Mouse (Mus musculus) myocyte (in vitro differentiated cells): ENCODE measurements at regions not wholly inside any gene's neighbourhood (a gene's known extent, or its start where the extent isn't known, plus 50 kb on each side); places are given as distances from the start of the nearest gene placed in this dataset.

Source experiments
- H3K27me3 ChIP-seq: one replicate; pipeline ENCODE4 v1.6.1; 2011; ENCODE audit not compliant: control insufficient read depth, insufficient read depth, insufficient read length
- H3K36me3 ChIP-seq: one replicate; pipeline ENCODE4 v1.6.1; 2011; ENCODE audit not compliant: control insufficient read depth, insufficient read depth
- H3K4me2 ChIP-seq: one replicate; pipeline ENCODE4 v1.6.1; 2011; ENCODE audit warnings: low read depth, control low read depth
- H3K4me3 ChIP-seq: one replicate; pipeline ENCODE4 v1.5.1; 2011; ENCODE audit warnings: mild to moderate bottlenecking, control low read depth, moderate library complexity
- H3K79me2 ChIP-seq: one replicate; pipeline ENCODE4 v1.6.1; 2011; ENCODE audit not compliant: control insufficient read depth, insufficient read depth
- H3ac ChIP-seq: one replicate; pipeline ENCODE4 v1.6.1; 2011; ENCODE audit not compliant: control insufficient read depth, insufficient read length
- CEBPB ChIP-seq: IDR thresholded peaks from 2 replicates; pipeline ENCODE4 v1.6.1; 2011; ENCODE audit warnings: mild to moderate bottlenecking, moderate library complexity; ENCODE audit not compliant: poor library complexity, insufficient read depth, severe bottlenecking
- E2F4 ChIP-seq: IDR thresholded peaks from one replicate; pipeline ENCODE4 v1.6.1; 2011; ENCODE audit warnings: mild to moderate bottlenecking, control low read depth, moderate library complexity; ENCODE audit not compliant: insufficient read depth
- MAX ChIP-seq: IDR thresholded peaks from one replicate; pipeline ENCODE4 v1.6.1; 2011; ENCODE audit warnings: low read depth, mild to moderate bottlenecking, control low read depth
- MYOD1 ChIP-seq, 3 experiments: IDR thresholded peaks; one replicate each; pipeline ENCODE4 v1.6.1; 2011; ENCODE audit warnings: control low read depth in 2 of 3, low read depth in 2 of 3, mild to moderate bottlenecking in 2 of 3, moderate library complexity in 1 of 3; ENCODE audit not compliant: insufficient read length in 2 of 3, control insufficient read depth in 1 of 3
- MYOG ChIP-seq, 3 experiments: IDR thresholded peaks; one replicate each; pipeline ENCODE4 v1.6.1; 2011; ENCODE audit warnings: control low read depth in 2 of 3, low read depth in 2 of 3, mild to moderate bottlenecking in 2 of 3; ENCODE audit not compliant: insufficient read length in 2 of 3, control insufficient read depth in 1 of 3, insufficient read depth in 1 of 3
- POLR2A ChIP-seq: IDR thresholded peaks from one replicate; pipeline ENCODE4 v1.6.1; 2011; ENCODE audit warnings: low read depth, mild to moderate bottlenecking, control low read depth, moderate library complexity; ENCODE audit not compliant: insufficient read length
- POLR2AphosphoS2 ChIP-seq: IDR thresholded peaks from one replicate; pipeline ENCODE4 v1.6.1; 2011; ENCODE audit warnings: low read depth, control low read depth; ENCODE audit not compliant: insufficient read length
- REST ChIP-seq: IDR thresholded peaks from one replicate; pipeline ENCODE4 v1.6.1; 2011; ENCODE audit warnings: mild to moderate bottlenecking, control low read depth, moderate library complexity; ENCODE audit not compliant: insufficient read depth, insufficient read length
- SRF ChIP-seq: IDR thresholded peaks from one replicate; pipeline ENCODE4 v1.6.1; 2011; ENCODE audit warnings: low read depth; ENCODE audit not compliant: control insufficient read depth, insufficient read length
- TCF12 ChIP-seq: IDR thresholded peaks from one replicate; pipeline ENCODE4 v1.6.1; 2011; ENCODE audit warnings: mild to moderate bottlenecking, control low read depth; ENCODE audit not compliant: poor library complexity, insufficient read depth, severe bottlenecking
- TCF3 ChIP-seq: IDR thresholded peaks from one replicate; pipeline ENCODE4 v1.6.1; 2011; ENCODE audit warnings: low read depth, control low read depth; ENCODE audit not compliant: insufficient read length
- USF1 ChIP-seq: IDR thresholded peaks from one replicate; pipeline ENCODE4 v1.6.1; 2011; ENCODE audit warnings: low read depth, mild to moderate bottlenecking, control low read depth, moderate library complexity

DNA sequence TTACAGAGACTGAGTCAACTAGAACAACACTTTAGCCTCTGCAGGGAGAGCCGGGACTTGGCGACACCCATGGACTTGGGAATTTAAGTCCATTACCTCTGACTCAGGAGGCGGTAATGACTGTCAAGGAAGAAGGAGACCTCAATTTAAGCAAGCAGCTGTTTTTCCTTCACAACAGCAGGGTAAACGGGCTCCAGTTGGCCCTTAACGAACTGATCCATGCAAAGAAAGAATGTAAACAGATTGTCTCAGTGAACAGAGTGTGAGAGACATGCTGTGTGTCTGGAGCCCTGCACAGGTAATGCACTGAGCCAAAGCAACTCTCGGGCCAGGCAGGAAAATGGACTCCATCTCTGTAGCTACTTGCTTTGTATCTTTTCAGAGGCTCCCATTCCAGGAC is 98.5 kb upstream of the Maf start:
- Histone ChIP-seq H3K36me3 (no peaks in the 10 kb centered on the region), H3K79me2 (no peaks in the 10 kb centered on the region), H3K27me3 (no peaks in the 10 kb centered on the region), H3K4me3 (no peak overlapping the region), H3ac (no peak overlapping the region), H3K4me2 (peak overlapping the region; percentile 57)
- no peak for TF ChIP-seq TCF3
- peak; percentile 2 for TF ChIP-seq TCF12
- TF ChIP-seq MYOD1 (IDR thresholded peaks at IDR 0.05; ENCODE audit: control insufficient read depth in 1 of 3, insufficient read length in 2 of 3, low read depth in 2 of 3), result peak in 2 of 3 experiments; percentile 35 to 36

DNA sequence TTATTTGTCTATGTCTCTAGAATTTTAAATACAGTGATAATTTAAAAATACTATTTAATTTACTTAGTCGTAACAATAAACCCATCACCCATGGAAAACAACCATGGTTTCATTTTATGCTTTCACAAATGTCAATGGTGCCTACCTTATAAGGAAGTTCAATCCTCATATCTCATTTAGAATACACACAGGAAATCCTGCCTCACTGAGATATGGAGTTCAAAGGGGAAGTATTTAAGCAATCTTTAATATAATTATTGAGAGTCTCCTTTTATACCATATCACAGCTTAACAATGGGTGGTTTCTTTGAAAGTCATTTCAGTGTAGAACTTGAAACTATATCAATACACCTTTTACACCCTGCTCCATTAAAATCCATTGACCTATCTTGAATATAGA is 86.0 kb upstream of the Maf start:
- TF ChIP-seq MYOD1 (IDR thresholded peaks at IDR 0.05; ENCODE audit: control insufficient read depth in 1 of 3, insufficient read length in 2 of 3, low read depth in 2 of 3), result no peak
- no peak for TF ChIP-seq POLR2AphosphoS2
- no peak for TF ChIP-seq CEBPB
- Histone ChIP-seq H3K27me3 (no peaks in the 10 kb centered on the region), H3K4me2 (no peak overlapping the region), H3K79me2 (no peaks in the 10 kb centered on the region), H3K36me3 (no peaks in the 10 kb centered on the region), H3ac (no peak overlapping the region), H3K4me3 (no peak overlapping the region)

DNA sequence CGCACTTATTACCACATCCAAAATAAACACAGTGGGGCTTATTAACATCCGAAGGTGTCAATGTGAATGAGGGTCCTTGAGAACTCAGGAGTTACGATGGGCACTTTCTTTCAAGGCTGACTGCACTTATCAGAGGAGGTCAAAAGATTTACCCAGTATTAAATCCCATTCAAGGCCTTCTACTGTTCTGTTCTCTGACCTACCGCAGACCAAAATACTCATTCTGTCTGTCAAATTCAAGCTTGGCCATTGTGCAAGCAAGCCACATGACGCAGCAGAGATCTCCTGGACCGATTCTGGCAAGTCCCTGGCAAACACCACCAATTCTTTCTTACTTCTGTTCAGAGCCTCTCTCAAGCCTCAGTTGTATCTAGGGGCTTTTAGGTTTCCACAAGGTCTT is 80.8 kb upstream of the Maf start:
- TF ChIP-seq E2F4 (no peak), MYOG (IDR thresholded peaks at IDR 0.05; ENCODE audit: control insufficient read depth in 1 of 3, insufficient read depth in 1 of 3, insufficient read length in 2 of 3, low read depth in 2 of 3) (no peak), POLR2AphosphoS2 (no peak)
- no peak overlapping the region for H3K4me3 ChIP-seq
- no peaks in the 10 kb centered on the region for H3K36me3 ChIP-seq
- H3K27me3 ChIP-seq, result no peaks in the 10 kb centered on the region
- no peak overlapping the region for H3K4me2 ChIP-seq
- no peak overlapping the region for H3ac ChIP-seq
- H3K79me2 ChIP-seq, result no peaks in the 10 kb centered on the region

DNA sequence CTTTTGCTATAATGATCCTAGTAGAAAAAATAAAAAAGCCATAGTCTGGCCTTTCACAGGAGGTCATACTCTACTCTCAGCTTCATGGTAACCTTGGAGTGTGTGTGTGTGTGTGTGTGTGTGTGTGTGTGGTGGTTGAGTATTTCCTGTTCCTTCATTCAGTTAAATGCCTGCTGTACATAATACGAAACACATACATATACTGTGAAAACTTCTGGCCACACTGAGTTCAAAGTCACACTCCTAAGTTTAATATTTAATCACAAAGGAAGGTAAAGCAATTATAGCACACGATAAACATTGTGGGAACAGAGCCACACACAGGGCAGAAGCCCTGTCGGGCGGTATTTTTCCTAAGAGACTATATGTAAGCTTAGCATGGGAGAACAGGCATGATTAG is 78.6 kb upstream of the Maf start:
- H3K4me3 ChIP-seq, result no peak overlapping the region
- H3K36me3 ChIP-seq, result no peaks in the 10 kb centered on the region
- H3K79me2 ChIP-seq, result no peaks in the 10 kb centered on the region
- no peak for TF ChIP-seq REST
- no peak for TF ChIP-seq TCF12
- no peak for TF ChIP-seq SRF
- TF ChIP-seq MYOD1 (IDR thresholded peaks at IDR 0.05; ENCODE audit: control insufficient read depth in 1 of 3, insufficient read length in 2 of 3, low read depth in 2 of 3), result no peak
- TF ChIP-seq MAX, result no peak
- no peak for TF ChIP-seq POLR2A
- no peak overlapping the region for H3K4me2 ChIP-seq
- H3ac ChIP-seq, result no peak overlapping the region
- H3K27me3 ChIP-seq, result no peaks in the 10 kb centered on the region

DNA sequence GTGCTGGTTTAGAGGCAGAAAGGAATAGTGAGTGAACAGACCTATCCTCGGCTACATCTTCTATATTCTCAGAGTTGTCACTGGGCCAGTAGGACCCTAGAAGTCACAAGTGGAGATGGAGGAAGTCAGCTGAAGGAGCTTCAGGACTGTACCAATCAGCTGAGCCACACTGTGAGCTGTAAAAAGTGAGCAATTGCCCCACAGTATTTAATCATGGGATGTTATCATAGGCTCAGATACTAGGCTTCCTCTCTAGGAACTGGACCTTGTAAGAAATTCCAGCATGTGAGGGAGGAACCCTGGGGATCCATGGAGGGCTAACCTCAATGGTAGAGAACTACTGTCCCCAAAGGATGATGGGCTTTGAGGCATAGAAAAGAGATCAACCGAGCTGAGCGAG is 78.2 kb upstream of the Maf start:
- H3K36me3 ChIP-seq, result no peaks in the 10 kb centered on the region
- TF ChIP-seq REST (no peak), SRF (no peak), MYOG (IDR thresholded peaks at IDR 0.05; ENCODE audit: control insufficient read depth in 1 of 3, insufficient read depth in 1 of 3, insufficient read length in 2 of 3, low read depth in 2 of 3) (no peak)
- H3K4me3 ChIP-seq, result no peak overlapping the region
- no peak overlapping the region for H3ac ChIP-seq
- H3K4me2 ChIP-seq, result no peak overlapping the region
- H3K27me3 ChIP-seq, result no peaks in the 10 kb centered on the region
- H3K79me2 ChIP-seq, result no peaks in the 10 kb centered on the region

DNA sequence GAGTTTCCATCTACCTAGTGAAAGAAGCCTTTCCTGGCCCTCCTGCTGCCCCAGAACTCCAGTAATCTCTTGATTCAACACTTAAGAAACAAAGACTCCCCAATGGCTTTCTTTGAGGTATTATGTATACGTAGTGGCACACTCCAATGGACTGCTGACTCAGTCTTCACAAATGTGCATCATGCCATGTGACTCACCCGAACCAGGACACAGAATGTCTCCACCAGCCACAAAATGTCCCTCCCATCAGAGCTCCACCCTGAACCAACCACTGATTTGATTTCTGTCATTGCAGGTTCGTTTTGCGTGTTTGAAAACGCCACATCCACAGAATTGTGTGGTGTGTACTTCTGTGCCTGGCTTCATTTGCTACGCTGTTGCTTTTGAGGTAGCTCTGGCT is 75.8 kb upstream of the Maf start:
- Histone ChIP-seq H3K4me3 (no peak overlapping the region), H3K79me2 (no peaks in the 10 kb centered on the region), H3K27me3 (no peaks in the 10 kb centered on the region), H3K4me2 (peak overlapping the region; percentile 53), H3K36me3 (no peaks in the 10 kb centered on the region), H3ac (no peak overlapping the region)
- TF ChIP-seq MYOG (IDR thresholded peaks at IDR 0.05; ENCODE audit: control insufficient read depth in 1 of 3, insufficient read depth in 1 of 3, insufficient read length in 2 of 3, low read depth in 2 of 3), result no peak
- 0 out of 2 replicates have a peak, but pooled peaks have one; percentile 7 for TF ChIP-seq CEBPB
- TF ChIP-seq USF1, result peak; percentile 77
